Mouse (Mus musculus): ENCODE measurements at regions not wholly inside any gene's neighbourhood (a gene's known extent, or its start where the extent isn't known, plus 50 kb on each side); places are given as distances from the start of the nearest gene placed in this dataset.

- Histone ChIP-seq H3K4me3 (ENCODE audit: control insufficient read depth in 1 of 2, insufficient read depth in 1 of 2, low read depth in 2 of 2, low read length in 2 of 2) (no peak overlapping the region), H3K27ac (ENCODE audit: control insufficient read depth, low read depth, low read length) (no peak overlapping the region), H3K9me3 (replicated peaks; ENCODE audit: insufficient read depth, low read length) (no peaks in the 10 kb centered on the region), H3K9ac (ENCODE audit: control insufficient read depth, low read depth, low read length, poor library complexity, severe bottlenecking) (no peak overlapping the region), H3K27me3 (ENCODE audit: control insufficient read depth in 1 of 2, insufficient read depth in 2 of 2, low read length in 2 of 2) (no peaks in the 10 kb centered on the region), H3K36me3 (ENCODE audit: control insufficient read depth in 1 of 2, insufficient read depth in 2 of 2, low read length in 2 of 2) (no peaks in the 10 kb centered on the region), H3K4me1 (ENCODE audit: control insufficient read depth in 1 of 2, insufficient read depth in 2 of 2, low read length in 2 of 2) (no peaks in the 10 kb centered on the region), H3K79me2 (ENCODE audit: control insufficient read depth, insufficient read depth, low read length, poor library complexity) (no peaks in the 10 kb centered on the region)
- no peak for DNase-seq (ENCODE audit: low read depth, low spot score)
- TF ChIP-seq EP300 (IDR thresholded peaks at IDR 0.05; ENCODE audit: low read depth in 1 of 2, low read length in 2 of 2) (no peak), RCOR1 (IDR thresholded peaks at IDR 0.05; ENCODE audit: low read depth, low read length) (no peak), ELF1 (IDR thresholded peaks at IDR 0.05; ENCODE audit: low read depth, low read length) (no peak), ZMIZ1 (IDR thresholded peaks at IDR 0.05; ENCODE audit: low read depth, low read length) (no peak)
Measured at GRCm38 (mm10) chr15:50082428-50082827, 3802.3 kb upstream of the Gm7489 start.

- Histone ChIP-seq H3K9me3 (replicated peaks; ENCODE audit: insufficient read depth, low read length) (no peaks in the 10 kb centered on the region), H3K27ac (ENCODE audit: control insufficient read depth, low read depth, low read length) (no peak overlapping the region), H3K4me3 (ENCODE audit: control insufficient read depth in 1 of 2, insufficient read depth in 1 of 2, low read depth in 2 of 2, low read length in 2 of 2) (no peak overlapping the region), H3K27me3 (ENCODE audit: control insufficient read depth in 1 of 2, insufficient read depth in 2 of 2, low read length in 2 of 2) (no peaks in the 10 kb centered on the region), H3K36me3 (ENCODE audit: control insufficient read depth in 1 of 2, insufficient read depth in 2 of 2, low read length in 2 of 2) (no peaks in the 10 kb centered on the region), H3K79me2 (ENCODE audit: control insufficient read depth, insufficient read depth, low read length, poor library complexity) (no peaks in the 10 kb centered on the region), H3K4me1 (ENCODE audit: control insufficient read depth in 1 of 2, insufficient read depth in 2 of 2, low read length in 2 of 2) (no peaks in the 10 kb centered on the region), H3K9ac (ENCODE audit: control insufficient read depth, low read depth, low read length, poor library complexity, severe bottlenecking) (no peak overlapping the region)
- no peak for DNase-seq (ENCODE audit: low read depth, low spot score)
- TF ChIP-seq MYC (IDR thresholded peaks at IDR 0.05; ENCODE audit: low read depth, low read length) = no peak
Measured at GRCm38 (mm10) chr15:50102596-50103277, 3782.0 kb upstream of the Gm7489 start.

GRCm38 (mm10) chr15:50108913-50109312, 3775.8 kb upstream of the Gm7489 start:
- H3K4me3 ChIP-seq (ENCODE audit: control insufficient read depth in 1 of 2, insufficient read depth in 1 of 2, low read depth in 2 of 2, low read length in 2 of 2) = no peak overlapping the region
- no peak for TF ChIP-seq TCF12 (IDR thresholded peaks at IDR 0.05; ENCODE audit: low read depth, low read length)
- TF ChIP-seq CHD1 (IDR thresholded peaks at IDR 0.05; ENCODE audit: low read depth, low read length) = no peak
- TF ChIP-seq POLR2A (IDR thresholded peaks at IDR 0.05; ENCODE audit: control insufficient read depth in 1 of 2, insufficient read depth in 1 of 2, low read depth in 1 of 2, low read length in 2 of 2, poor library complexity in 1 of 2) = no peak
- TF ChIP-seq MAZ (IDR thresholded peaks at IDR 0.05; ENCODE audit: low read depth, low read length) = no peak
- TF ChIP-seq SMC3 (IDR thresholded peaks at IDR 0.05; ENCODE audit: low read depth, low read length) = no peak
- no peak for TF ChIP-seq NELFE (IDR thresholded peaks at IDR 0.05; ENCODE audit: low read depth, low read length)
- no peak for TF ChIP-seq BHLHE40 (IDR thresholded peaks at IDR 0.05; ENCODE audit: borderline replicate concordance, low read depth, low read length)
- no peak for TF ChIP-seq MYC (IDR thresholded peaks at IDR 0.05; ENCODE audit: low read depth, low read length)
- DNase-seq (ENCODE audit: low read depth, low spot score) = peak; percentile 20
- no peaks in the 10 kb centered on the region for H3K4me1 ChIP-seq (ENCODE audit: control insufficient read depth in 1 of 2, insufficient read depth in 2 of 2, low read length in 2 of 2)
- H3K36me3 ChIP-seq (ENCODE audit: control insufficient read depth in 1 of 2, insufficient read depth in 2 of 2, low read length in 2 of 2) = no peaks in the 10 kb centered on the region; a peak in 1 of 4 replicates
- H3K9ac ChIP-seq (ENCODE audit: control insufficient read depth, low read depth, low read length, poor library complexity, severe bottlenecking) = no peak overlapping the region
- H3K27me3 ChIP-seq (ENCODE audit: control insufficient read depth in 1 of 2, insufficient read depth in 2 of 2, low read length in 2 of 2) = no peaks in the 10 kb centered on the region
- no peaks in the 10 kb centered on the region for H3K79me2 ChIP-seq (ENCODE audit: control insufficient read depth, insufficient read depth, low read length, poor library complexity)
- no peak overlapping the region for H3K27ac ChIP-seq (ENCODE audit: control insufficient read depth, low read depth, low read length)
- H3K9me3 ChIP-seq (replicated peaks; ENCODE audit: insufficient read depth, low read length) = no peaks in the 10 kb centered on the region
